Mouse (Mus musculus): ENCODE results near the gene Tmem222. TPM values are rescaled to one million over a fixed set of nuclear protein-coding genes. Genes with fewer than 3 reads are reported as not detected.

The Tmem222 gene
- polyA plus RNA-seq, 1 experiment: 65.3 TPM

DNA sequence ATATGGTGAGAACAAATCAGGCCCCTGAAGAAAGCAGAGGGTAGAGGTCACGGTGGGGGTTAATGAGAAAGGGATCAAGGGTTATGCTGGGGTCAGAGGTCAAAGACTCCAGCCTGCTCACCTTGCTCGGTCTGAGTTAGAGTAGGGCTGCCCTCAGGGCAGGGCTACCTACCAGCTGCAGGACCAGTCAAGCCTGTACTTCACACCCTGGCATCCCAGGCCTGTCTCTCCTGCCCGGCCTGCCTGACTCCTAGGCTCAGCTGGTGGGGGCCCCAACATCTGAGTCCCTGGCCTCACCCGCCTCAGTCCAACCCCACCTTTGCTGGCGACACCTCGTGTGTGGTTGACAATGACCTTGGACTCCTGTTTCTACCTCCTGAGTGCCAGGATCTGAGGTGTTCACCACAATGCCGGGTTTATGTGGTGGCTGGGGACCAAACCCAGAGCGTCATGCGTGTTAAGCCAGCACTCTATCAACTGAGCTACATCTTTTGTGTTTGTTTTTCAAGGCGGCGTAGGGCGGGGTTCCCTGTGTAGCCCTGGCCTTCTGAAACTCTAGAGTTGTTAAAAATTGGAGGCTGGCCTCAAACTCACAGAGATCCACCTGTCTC is 19.7 kb downstream of the Tmem222 start:
- Histone ChIP-seq H3K27me3 (ENCODE audit: control insufficient read depth, insufficient read depth, insufficient read length) (peaks cover 19% of the 10 kb centered on the region), H3K4me3 (ENCODE audit: insufficient read depth, poor library complexity, severe bottlenecking) (no peak overlapping the region), H3ac (ENCODE audit: control insufficient read depth, insufficient read length, low read depth) (no peak overlapping the region), H3K79me2 (ENCODE audit: control insufficient read depth, insufficient read depth) (no peaks in the 10 kb centered on the region), H3K79me3 (ENCODE audit: low read depth) (no peaks in the 10 kb centered on the region), H3K36me3 (ENCODE audit: control insufficient read depth, insufficient read depth) (no peaks in the 10 kb centered on the region)
- TF ChIP-seq CTCF (IDR thresholded peaks at IDR 0.05; ENCODE audit: control insufficient read depth, insufficient read depth, insufficient read length) (no peak), CEBPB (IDR thresholded peaks at IDR 0.05; ENCODE audit: low read depth) (no peak), FOSL1 (IDR thresholded peaks at IDR 0.05; ENCODE audit: insufficient read depth, low read length, poor library complexity, severe bottlenecking) (no peak)

GRCm38 (mm10) chr4:133257230-133257629 is 20.4 kb downstream of the Tmem222 start:
- TF ChIP-seq MYOG (IDR thresholded peaks at IDR 0.05; ENCODE audit: control insufficient read depth, extremely low read depth, insufficient read length) (no peak), CTCF (IDR thresholded peaks at IDR 0.05; ENCODE audit: control insufficient read depth, insufficient read depth, insufficient read length) (no peak), USF1 (IDR thresholded peaks at IDR 0.05; ENCODE audit: low read depth) (no peak), MYOD1 (IDR thresholded peaks at IDR 0.05; ENCODE audit: control insufficient read depth, insufficient read length, low read depth) (no peak), MAX (IDR thresholded peaks at IDR 0.05) (no peak), FOSL1 (IDR thresholded peaks at IDR 0.05; ENCODE audit: insufficient read depth, low read length, poor library complexity, severe bottlenecking) (no peak), CEBPB (IDR thresholded peaks at IDR 0.05; ENCODE audit: low read depth) (no peak)
- Histone ChIP-seq H3ac (ENCODE audit: control insufficient read depth, insufficient read length, low read depth) (no peak overlapping the region), H3K27me3 (ENCODE audit: control insufficient read depth, insufficient read depth, insufficient read length) (peaks cover 19% of the 10 kb centered on the region), H3K4me3 (ENCODE audit: insufficient read depth, poor library complexity, severe bottlenecking) (no peak overlapping the region), H3K36me3 (ENCODE audit: control insufficient read depth, insufficient read depth) (no peaks in the 10 kb centered on the region), H3K79me3 (ENCODE audit: low read depth) (no peaks in the 10 kb centered on the region), H3K79me2 (ENCODE audit: control insufficient read depth, insufficient read depth) (no peaks in the 10 kb centered on the region)

DNA sequence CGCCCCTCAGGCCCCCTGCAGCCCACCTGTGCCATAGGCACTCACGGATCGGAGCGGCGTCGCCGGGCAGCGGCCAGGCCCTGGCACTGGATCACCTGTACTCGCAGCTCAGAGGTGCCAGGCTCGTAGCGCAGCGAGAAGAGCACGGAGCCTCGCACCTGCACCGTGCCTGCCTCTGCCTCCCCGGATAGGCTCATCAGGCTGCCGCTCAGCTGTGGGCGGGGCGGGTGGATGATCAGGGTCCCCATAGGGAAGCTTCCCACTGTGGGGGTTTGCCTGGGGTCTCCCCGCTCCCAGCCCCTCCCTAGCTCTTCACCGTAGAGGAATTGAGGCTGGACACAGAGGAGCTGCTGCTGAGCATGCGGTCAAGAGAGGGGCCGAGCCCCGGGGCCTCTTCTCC is 20.8 kb downstream of the Tmem222 start:
- Histone ChIP-seq H3K36me3 (ENCODE audit: control insufficient read depth, insufficient read depth) (no peaks in the 10 kb centered on the region), H3K79me3 (ENCODE audit: low read depth) (no peaks in the 10 kb centered on the region), H3K4me3 (ENCODE audit: insufficient read depth, poor library complexity, severe bottlenecking) (no peak overlapping the region), H3ac (ENCODE audit: control insufficient read depth, insufficient read length, low read depth) (no peak overlapping the region), H3K27me3 (ENCODE audit: control insufficient read depth, insufficient read depth, insufficient read length) (peaks cover 19% of the 10 kb centered on the region), H3K79me2 (ENCODE audit: control insufficient read depth, insufficient read depth) (no peaks in the 10 kb centered on the region)
- TF ChIP-seq FOSL1 (IDR thresholded peaks at IDR 0.05; ENCODE audit: insufficient read depth, low read length, poor library complexity, severe bottlenecking) (no peak), MYOG (IDR thresholded peaks at IDR 0.05; ENCODE audit: control insufficient read depth, extremely low read depth, insufficient read length) (no peak), MYOD1 (IDR thresholded peaks at IDR 0.05; ENCODE audit: control insufficient read depth, insufficient read length, low read depth) (no peak), CTCF (IDR thresholded peaks at IDR 0.05; ENCODE audit: control insufficient read depth, insufficient read depth, insufficient read length) (no peak), MAX (IDR thresholded peaks at IDR 0.05) (no peak), CEBPB (IDR thresholded peaks at IDR 0.05; ENCODE audit: low read depth) (no peak), USF1 (IDR thresholded peaks at IDR 0.05; ENCODE audit: low read depth) (no peak)

GRCm38 (mm10) chr4:133255392-133255791 is 22.2 kb downstream of the Tmem222 start:
- H3K27me3 ChIP-seq (ENCODE audit: control insufficient read depth, insufficient read depth, insufficient read length): peaks cover 19% of the 10 kb centered on the region
- no peaks in the 10 kb centered on the region for H3K79me2 ChIP-seq (ENCODE audit: control insufficient read depth, insufficient read depth)
- no peak overlapping the region for H3ac ChIP-seq (ENCODE audit: control insufficient read depth, insufficient read length, low read depth)
- no peaks in the 10 kb centered on the region for H3K36me3 ChIP-seq (ENCODE audit: control insufficient read depth, insufficient read depth)
- H3K4me3 ChIP-seq (ENCODE audit: insufficient read depth, poor library complexity, severe bottlenecking): no peak overlapping the region
- TF ChIP-seq MAX (IDR thresholded peaks at IDR 0.05): no peak
- no peak for TF ChIP-seq CTCF (IDR thresholded peaks at IDR 0.05; ENCODE audit: control insufficient read depth, insufficient read depth, insufficient read length)
- no peak for TF ChIP-seq MYOG (IDR thresholded peaks at IDR 0.05; ENCODE audit: control insufficient read depth, extremely low read depth, insufficient read length)
- no peak for TF ChIP-seq FOSL1 (IDR thresholded peaks at IDR 0.05; ENCODE audit: insufficient read depth, low read length, poor library complexity, severe bottlenecking)
- no peak for TF ChIP-seq USF1 (IDR thresholded peaks at IDR 0.05; ENCODE audit: low read depth)
- no peak for TF ChIP-seq MYOD1 (IDR thresholded peaks at IDR 0.05; ENCODE audit: control insufficient read depth, insufficient read length, low read depth)
- TF ChIP-seq CEBPB (IDR thresholded peaks at IDR 0.05; ENCODE audit: low read depth): no peak
- H3K79me3 ChIP-seq (ENCODE audit: low read depth): no peaks in the 10 kb centered on the region

DNA sequence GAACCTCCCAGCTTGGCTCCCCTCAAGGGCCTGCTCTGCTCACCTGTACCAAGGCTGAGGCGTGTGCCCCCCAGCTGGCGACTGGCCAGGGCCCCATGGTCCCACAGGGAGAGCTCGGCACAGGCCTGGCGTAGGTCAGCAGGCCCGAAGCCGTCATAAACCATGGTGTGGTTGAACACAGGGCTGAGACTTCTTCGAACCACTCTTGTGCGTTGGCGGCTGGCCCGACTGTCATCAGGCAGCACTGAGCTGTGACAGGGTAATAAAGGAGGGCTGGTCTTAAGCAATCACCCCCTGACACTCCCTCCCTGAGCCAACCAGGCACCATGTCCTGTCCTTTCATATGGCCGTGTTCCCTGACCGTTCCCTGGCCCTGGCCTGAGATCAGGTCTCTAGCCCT is 24.2 kb downstream of the Tmem222 start:
- Histone ChIP-seq H3K36me3 (ENCODE audit: control insufficient read depth, insufficient read depth) (no peaks in the 10 kb centered on the region), H3K4me3 (ENCODE audit: insufficient read depth, poor library complexity, severe bottlenecking) (no peak overlapping the region), H3ac (ENCODE audit: control insufficient read depth, insufficient read length, low read depth) (no peak overlapping the region), H3K27me3 (ENCODE audit: control insufficient read depth, insufficient read depth, insufficient read length) (peaks cover 19% of the 10 kb centered on the region), H3K79me2 (ENCODE audit: control insufficient read depth, insufficient read depth) (no peaks in the 10 kb centered on the region), H3K79me3 (ENCODE audit: low read depth) (no peaks in the 10 kb centered on the region)
- TF ChIP-seq CTCF (IDR thresholded peaks at IDR 0.05; ENCODE audit: control insufficient read depth, insufficient read depth, insufficient read length) (no peak), MYOD1 (IDR thresholded peaks at IDR 0.05; ENCODE audit: control insufficient read depth, insufficient read length, low read depth) (no peak), FOSL1 (IDR thresholded peaks at IDR 0.05; ENCODE audit: insufficient read depth, low read length, poor library complexity, severe bottlenecking) (no peak), CEBPB (IDR thresholded peaks at IDR 0.05; ENCODE audit: low read depth) (no peak), MAX (IDR thresholded peaks at IDR 0.05) (no peak), MYOG (IDR thresholded peaks at IDR 0.05; ENCODE audit: control insufficient read depth, extremely low read depth, insufficient read length) (no peak)

- peaks cover 8% of the 10 kb centered on the region for H3K27me3 ChIP-seq (ENCODE audit: control insufficient read depth, insufficient read depth, insufficient read length)
Measured at GRCm38 (mm10) chr4:133252089-133252488, 25.5 kb downstream of the Tmem222 start.

More at GRCm38 (mm10) chr4:133252089-133252488, 25.5 kb downstream of the Tmem222 start:
- H3ac ChIP-seq (ENCODE audit: control insufficient read depth, insufficient read length, low read depth): no peak overlapping the region
- TF ChIP-seq MYOD1 (IDR thresholded peaks at IDR 0.05; ENCODE audit: control insufficient read depth, insufficient read length, low read depth) (no peak), CEBPB (IDR thresholded peaks at IDR 0.05; ENCODE audit: low read depth) (no peak), FOSL1 (IDR thresholded peaks at IDR 0.05; ENCODE audit: insufficient read depth, low read length, poor library complexity, severe bottlenecking) (no peak), MYOG (IDR thresholded peaks at IDR 0.05; ENCODE audit: control insufficient read depth, extremely low read depth, insufficient read length) (no peak)
- no peaks in the 10 kb centered on the region for H3K79me2 ChIP-seq (ENCODE audit: control insufficient read depth, insufficient read depth)
- no peaks in the 10 kb centered on the region for H3K36me3 ChIP-seq (ENCODE audit: control insufficient read depth, insufficient read depth)
- no peak overlapping the region for H3K4me3 ChIP-seq (ENCODE audit: insufficient read depth, poor library complexity, severe bottlenecking)
- no peaks in the 10 kb centered on the region for H3K79me3 ChIP-seq (ENCODE audit: low read depth)
